Mouse (Mus musculus): ENCODE results near the gene Rasal3. TPM values are rescaled to one million over a fixed set of nuclear protein-coding genes. Genes with fewer than 3 reads are reported as not detected.

Gene Rasal3
- 735 TPM for polyA plus RNA-seq (2017; shearing (Covaris generic))

DNA sequence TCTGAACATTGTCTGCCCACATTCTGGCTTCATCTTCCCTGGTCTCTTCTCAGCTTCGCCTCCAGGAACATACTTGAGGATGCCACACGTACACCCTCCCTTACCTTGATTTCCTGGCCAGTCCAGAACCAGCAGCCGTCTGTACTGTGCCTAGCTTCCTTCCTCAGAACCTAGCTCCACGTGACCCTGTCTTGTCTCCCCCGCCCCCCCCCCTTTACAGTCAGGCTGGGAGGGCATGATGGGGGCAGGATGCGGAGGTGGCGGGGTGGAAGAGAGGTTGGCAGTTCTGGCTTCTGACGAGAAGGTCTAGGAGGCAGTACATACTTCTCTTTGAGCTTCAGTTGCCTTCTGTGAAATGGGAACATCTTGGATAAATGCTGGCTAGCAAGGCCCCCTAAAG lies at the start of gene Rasal3:
Gene Rasal3 (minus strand): TSS at position 167 of the 400 bp plus-strand sequence.

DNA sequence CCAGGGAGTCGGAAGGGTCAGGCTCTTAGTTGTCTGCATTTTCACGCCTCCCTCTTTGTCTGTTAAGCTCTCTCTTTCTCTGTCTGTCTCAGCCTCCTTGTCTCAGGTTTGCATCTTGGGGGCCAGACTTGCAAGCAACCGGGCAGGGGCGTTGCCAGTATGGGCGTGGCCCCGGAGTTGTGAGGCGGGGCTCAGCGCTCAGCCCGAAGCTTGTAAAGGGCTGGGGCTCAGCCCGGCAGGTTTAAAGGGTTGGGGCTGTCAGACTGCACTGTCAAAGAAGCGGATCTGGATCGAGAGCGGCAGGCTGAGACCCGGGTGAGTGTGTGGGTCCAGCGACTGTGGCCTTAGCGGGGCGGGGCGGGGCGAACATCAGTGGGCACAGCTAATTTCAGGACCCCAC lies 49.1 kb upstream of the Rasal3 start, which contains the start of gene Cyp4f39:
Gene Cyp4f39 (plus strand): TSS at position 242 of the 400 bp plus-strand sequence.

DNA sequence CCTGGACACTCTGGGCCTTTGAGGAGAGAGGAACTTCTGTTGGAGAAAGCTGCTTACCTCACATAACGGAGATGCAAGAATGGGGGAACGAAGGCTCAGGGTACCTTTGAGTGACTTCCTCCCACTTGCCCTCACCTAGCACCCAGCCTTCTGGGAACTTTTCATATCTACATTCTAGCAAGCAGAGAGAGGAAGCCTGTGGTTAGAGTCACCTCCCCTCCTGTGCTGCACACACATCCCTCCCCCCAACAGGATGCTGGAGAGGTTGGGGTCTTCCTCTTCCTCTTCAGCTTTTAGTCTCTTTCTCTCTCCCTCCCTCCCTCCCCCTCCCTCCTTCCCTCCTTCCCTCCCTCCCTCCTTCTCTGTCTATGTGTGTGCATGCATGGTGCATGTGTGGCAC lies 20.7 kb upstream of the Rasal3 start, which contains the start of gene Pglyrp2:
Gene Pglyrp2 (minus strand): TSS at position 134 of the 400 bp plus-strand sequence.

DNA sequence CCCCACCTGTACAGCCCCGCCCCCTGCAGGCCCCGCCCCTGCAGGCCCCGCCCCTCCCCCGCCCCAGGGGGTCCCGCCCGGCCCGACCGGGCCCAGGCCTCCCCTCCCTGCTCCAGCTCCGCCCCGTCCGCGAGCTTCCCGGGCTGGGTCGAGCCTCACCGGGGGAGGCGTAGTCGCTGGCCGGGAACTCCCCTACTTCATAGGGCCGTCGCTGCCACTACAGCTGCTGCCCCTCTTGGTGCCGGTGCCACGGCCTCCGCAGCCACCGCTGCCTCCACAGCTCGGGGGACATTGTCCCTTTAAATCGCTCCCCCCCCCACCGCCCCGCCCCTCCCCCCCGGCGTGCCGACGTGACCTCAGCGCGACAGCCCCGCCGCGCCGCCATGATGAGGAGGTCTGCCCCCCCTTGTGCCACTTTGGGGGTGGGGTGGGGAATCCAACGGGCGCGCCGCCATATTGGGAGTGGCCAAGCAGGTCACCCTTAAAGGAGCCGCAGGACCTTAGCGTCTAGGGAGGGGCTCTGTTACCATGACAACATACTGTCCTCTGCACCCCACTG lies 14.2 kb downstream of the Rasal3 start, which contains the start of gene Wiz:
Gene Wiz (minus strand): TSS at position 339 of the 559 bp plus-strand sequence.

DNA sequence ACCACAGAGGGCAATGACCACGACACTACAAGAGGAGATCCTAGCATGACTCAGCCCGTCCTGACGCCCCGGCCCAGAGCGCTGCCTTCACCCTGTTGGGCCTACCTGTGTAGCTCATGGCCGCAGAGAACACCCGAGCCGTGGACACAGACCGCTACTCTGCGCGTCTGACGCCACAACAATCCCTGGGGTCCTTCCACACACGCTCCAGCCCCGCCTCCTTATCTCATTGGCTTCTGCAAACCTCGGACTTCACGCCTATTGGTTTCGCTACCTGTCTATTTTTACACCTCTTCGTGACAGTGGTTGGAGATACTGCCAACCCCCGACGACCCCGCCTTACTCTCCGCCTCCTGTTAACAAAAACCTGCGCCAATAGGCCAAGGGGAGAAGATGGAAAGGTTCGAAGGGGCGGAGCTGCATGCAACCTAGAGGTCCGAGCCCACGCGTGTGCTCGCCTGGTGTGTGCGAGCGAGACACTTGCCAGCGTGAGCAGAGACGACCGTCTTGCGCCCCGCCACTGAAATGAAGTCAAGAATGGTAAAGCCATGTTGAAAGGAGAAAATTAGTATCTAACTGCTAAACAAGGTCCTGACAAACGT lies 52.9 kb downstream of the Rasal3 start, which contains the start of gene Akap8l:
Gene Akap8l (minus strand): TSS at position 226 of the 602 bp plus-strand sequence.

Other genes starting within 250 kb of the Rasal3 start
- not detected for gene Notch3, start 236.7 kb downstream of the Rasal3 start, polyA plus RNA-seq (2017; shearing (Covaris generic))
- not detected for gene Ephx3, start 214.0 kb downstream of the Rasal3 start, polyA plus RNA-seq (2017; shearing (Covaris generic))
- gene Brd4, start 118.9 kb downstream of the Rasal3 start, polyA plus RNA-seq (2017; shearing (Covaris generic)): 329 TPM
- 287 TPM for gene Akap8, start 82.3 kb downstream of the Rasal3 start, polyA plus RNA-seq (2017; shearing (Covaris generic))
- gene Akap8l, start 53.0 kb downstream of the Rasal3 start, polyA plus RNA-seq (2017; shearing (Covaris generic)): 339 TPM
- gene Wiz, start 14.1 kb downstream of the Rasal3 start, polyA plus RNA-seq (2017; shearing (Covaris generic)): 20.4 TPM
- 37.1 TPM for gene Pglyrp2, start 20.6 kb upstream of the Rasal3 start, polyA plus RNA-seq (2017; shearing (Covaris generic))
- gene Cyp4f39, start 49.1 kb upstream of the Rasal3 start, polyA plus RNA-seq (2017; shearing (Covaris generic)): not detected
- 1.1 TPM for gene Cyp4f17, start 102.5 kb upstream of the Rasal3 start, polyA plus RNA-seq (2017; shearing (Covaris generic))
- gene Cyp4f16, start 133.0 kb upstream of the Rasal3 start, polyA plus RNA-seq (2017; shearing (Covaris generic)): 6.3 TPM
- gene Cyp4f37, start 217.7 kb upstream of the Rasal3 start, polyA plus RNA-seq (2017; shearing (Covaris generic)): not detected